In genomic region chr2:59205092-59205491, GRCm38 (mm10) we compare ENCODE assay signal across 16 mouse cellular contexts.
"Had no signal": no experiment of that assay in that cellular context is flagged by ENCODE, and none has a peak within 500 bp of the region (broad histone marks: within the 10 kb centered on the region; RNA-seq: fewer than 3 reads in every experiment).

No protein-coding gene starts in this region.

- H3K27ac ChIP-seq: intestine, embryonic 15.5 days; limb, embryonic 12.5 days; liver, embryonic 13.5 days; lung, embryonic 15.5 days; macrophage; midbrain, embryonic 15.5 days; neural tube, embryonic 12.5 days had no signal

- H3K27me3 ChIP-seq: intestine, embryonic 15.5 days; limb, embryonic 12.5 days; liver, embryonic 13.5 days; lung, embryonic 15.5 days; megakaryocyte, embryonic 14.5 days; midbrain, embryonic 15.5 days; neural tube, embryonic 12.5 days had no signal

- ATAC-seq: intestine, embryonic 15.5 days; liver, postnatal 0 days; midbrain, embryonic 15.5 days had no signal

- H3K9ac ChIP-seq: intestine, embryonic 15.5 days; limb, embryonic 12.5 days; liver, embryonic 13.5 days; liver, postnatal 0 days; lung, embryonic 15.5 days; midbrain, embryonic 15.5 days; neural tube, embryonic 12.5 days had no signal

- DNase-seq: kidney, adult 18-20 months; kidney, postnatal 10 days; liver; liver, embryonic 13.5 days; liver, postnatal 0 days; lung, postnatal 14 days; thymus, adult 2 months; thymus, postnatal 36 days had no signal

- H3K4me1 ChIP-seq: neural tube, embryonic 12.5 days had no signal

- H3K36me3 ChIP-seq: intestine, embryonic 15.5 days; limb, embryonic 12.5 days; liver, embryonic 13.5 days; lung, embryonic 15.5 days; midbrain, embryonic 15.5 days; neural tube, embryonic 12.5 days had no signal

- H3K4me3 ChIP-seq: intestine, embryonic 15.5 days; limb, embryonic 12.5 days; liver, embryonic 13.5 days; lung, embryonic 15.5 days; megakaryocyte, embryonic 14.5 days; midbrain, embryonic 15.5 days; neural tube, embryonic 12.5 days had no signal

- H3K4me2 ChIP-seq: intestine, embryonic 15.5 days; limb, embryonic 12.5 days; liver, embryonic 13.5 days; lung, embryonic 15.5 days; midbrain, embryonic 11.5 days; midbrain, embryonic 15.5 days; neural tube, embryonic 12.5 days had no signal

- H3K9me3 ChIP-seq: intestine, embryonic 15.5 days; limb, embryonic 12.5 days; liver, embryonic 13.5 days; lung, embryonic 15.5 days; megakaryocyte, embryonic 14.5 days; midbrain, embryonic 15.5 days; neural tube, embryonic 12.5 days had no signal
